Mouse (Mus musculus) adrenal gland, postnatal 4 days (tissue): Measurements from ENCODE around the gene Scgb2b27. TPM values are rescaled to one million over a fixed set of nuclear protein-coding genes. Genes with fewer than 3 reads are reported as not detected.
"Not testable (repeated sequence)": the region's sequence is repeated elsewhere in the genome, so short reads cannot be mapped to it uniquely, and the experiment has no call there.

ENCODE experiments used
- DNase-seq, 2 experiments: peaks; one replicate each; pipeline ENCODE4 v3.0.0; 2021 to 2022; ENCODE audit warnings: low spot score in 2 of 2, mixed read lengths in 2 of 2
- long read RNA-seq, 2 experiments: library from polyadenylated mRNA; stranded (forward); transcript quantifications; one replicate each; pipeline ENCODE4 v2.0.0; 2021
- total RNA-seq, 2 experiments: library from RNA; stranded (reverse); gene quantifications; 2 replicates each; pipeline ENCODE4 v1.2.3; 2021

Scgb2b27 gene
- not detected for total RNA-seq
- long read RNA-seq, experiment 1 = 0 reads
- long read RNA-seq, experiment 2 = 0 reads

DNA sequence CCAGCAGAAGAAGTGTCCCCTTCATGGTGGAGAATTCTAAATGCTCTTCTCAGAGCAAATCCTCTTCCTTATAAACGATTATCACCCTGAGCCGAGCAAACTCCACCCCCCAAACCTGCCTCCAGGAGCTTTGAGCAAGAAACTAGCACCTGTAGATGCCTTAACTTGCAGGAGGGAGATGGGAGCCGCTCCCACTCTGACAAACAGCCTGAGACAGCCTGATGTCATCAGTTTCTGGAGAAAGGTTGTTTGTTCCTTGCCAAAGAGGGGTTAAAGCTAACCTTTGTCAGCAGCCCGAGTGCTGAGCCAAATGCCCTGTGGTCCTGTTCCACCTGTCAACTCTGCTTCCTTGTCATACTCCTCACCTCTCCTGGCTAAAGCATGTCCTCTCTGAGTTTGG lies at the start of gene Scgb2b27:
Scgb2b27 (minus strand) TSS at position 101 of the 400 bp plus-strand sequence.
- DNase-seq = no peak

GRCm38 (mm10) chr7:34036076-34036815 lies 22.5 kb upstream of the Scgb2b27 start:
- not testable (repeated sequence) for DNase-seq

DNA sequence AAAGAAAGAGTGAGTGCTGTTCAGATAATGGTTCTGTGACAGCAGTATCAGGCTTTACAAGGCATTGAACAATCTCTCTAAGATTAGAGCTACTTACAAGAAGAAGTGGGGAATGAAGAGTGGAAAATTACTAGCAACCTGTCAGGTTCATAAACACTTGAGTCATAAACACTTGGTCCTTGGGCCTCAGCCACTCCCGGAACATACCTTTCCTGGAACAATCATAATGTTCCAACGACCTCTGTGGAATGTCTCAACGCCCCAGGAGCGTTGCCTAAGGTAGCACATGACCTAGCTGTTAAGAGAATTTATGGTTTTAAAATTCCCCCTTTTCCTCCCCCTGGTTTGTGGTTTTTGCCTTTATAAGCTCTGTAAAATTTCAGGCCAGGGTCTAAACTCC lies 20.8 kb upstream of the Scgb2b27 start:
- not testable (repeated sequence) for DNase-seq

GRCm38 (mm10) chr7:34030026-34030425 lies 16.3 kb upstream of the Scgb2b27 start:
- DNase-seq = no peak

GRCm38 (mm10) chr7:34027202-34027601 lies 13.5 kb upstream of the Scgb2b27 start:
- not testable (repeated sequence) for DNase-seq

- DNase-seq = no peak
Observed at GRCm38 (mm10) chr7:34025641-34026040, 11.9 kb upstream of the Scgb2b27 start.

GRCm38 (mm10) chr7:34021183-34021582 lies 7.4 kb upstream of the Scgb2b27 start, which contains the start of gene Scgb1b27:
Scgb1b27 (plus strand) TSS chr7:34021483.
- not testable (repeated sequence) for DNase-seq

DNA sequence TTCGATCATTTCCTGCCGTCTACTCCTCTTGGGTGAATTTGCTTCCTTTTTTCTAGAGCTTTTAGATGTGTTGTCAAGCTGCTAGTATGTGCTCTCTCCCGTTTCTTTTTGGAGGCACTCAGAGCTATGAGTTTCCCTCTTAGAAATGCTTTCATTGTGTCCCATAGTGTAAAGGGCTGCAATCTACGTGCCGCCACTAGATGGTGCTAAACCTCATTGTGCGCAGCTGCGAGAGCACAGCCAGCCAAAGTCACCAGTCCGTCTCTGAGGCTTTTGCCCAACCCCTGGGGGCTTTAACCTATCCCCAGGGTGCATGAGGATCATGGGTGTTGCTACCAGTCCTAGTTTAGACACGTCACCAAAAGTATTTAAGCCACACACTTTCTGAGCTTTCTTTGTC lies 31.5 kb downstream of the Scgb2b27 start:
- DNase-seq = not testable (repeated sequence)

Other genes starting within 250 kb of the Scgb2b27 start
- gene Scgb2b26, start 68.9 kb downstream of the Scgb2b27 start, total RNA-seq = not detected
- not detected for gene Scgb1b27, start 7.5 kb upstream of the Scgb2b27 start, total RNA-seq
- not detected for gene Scgb1b30, start 81.5 kb upstream of the Scgb2b27 start, total RNA-seq
- 10 to 100 TPM; 40.7 to 43.5 TPM for gene Wtip, start 119.3 kb upstream of the Scgb2b27 start, total RNA-seq
- gene Uba2, start 155.7 kb upstream of the Scgb2b27 start, total RNA-seq = 100 to 1,000 TPM; 101 to 107 TPM
- 10 to 100 TPM; 28.3 to 31.6 TPM for gene Pdcd2l, start 182.7 kb upstream of the Scgb2b27 start, total RNA-seq
- 100 to 1,000 TPM; 298 to 310 TPM for gene Gpi1, start 216.4 kb upstream of the Scgb2b27 start, total RNA-seq
- gene Gm6096, start 237.1 kb upstream of the Scgb2b27 start, total RNA-seq = not detected